Mouse (Mus musculus): ENCODE measurements around the gene Pou6f1. TPM values are rescaled to one million over a fixed set of nuclear protein-coding genes. Genes with fewer than 3 reads are reported as not detected.
"Not testable (repeated sequence)": the region's sequence is repeated elsewhere in the genome, so short reads cannot be mapped to it uniquely, and the experiment has no call there.

Pou6f1 gene
- polyA plus RNA-seq, 1 experiment from 2014 or later = 28.9 TPM

DNA sequence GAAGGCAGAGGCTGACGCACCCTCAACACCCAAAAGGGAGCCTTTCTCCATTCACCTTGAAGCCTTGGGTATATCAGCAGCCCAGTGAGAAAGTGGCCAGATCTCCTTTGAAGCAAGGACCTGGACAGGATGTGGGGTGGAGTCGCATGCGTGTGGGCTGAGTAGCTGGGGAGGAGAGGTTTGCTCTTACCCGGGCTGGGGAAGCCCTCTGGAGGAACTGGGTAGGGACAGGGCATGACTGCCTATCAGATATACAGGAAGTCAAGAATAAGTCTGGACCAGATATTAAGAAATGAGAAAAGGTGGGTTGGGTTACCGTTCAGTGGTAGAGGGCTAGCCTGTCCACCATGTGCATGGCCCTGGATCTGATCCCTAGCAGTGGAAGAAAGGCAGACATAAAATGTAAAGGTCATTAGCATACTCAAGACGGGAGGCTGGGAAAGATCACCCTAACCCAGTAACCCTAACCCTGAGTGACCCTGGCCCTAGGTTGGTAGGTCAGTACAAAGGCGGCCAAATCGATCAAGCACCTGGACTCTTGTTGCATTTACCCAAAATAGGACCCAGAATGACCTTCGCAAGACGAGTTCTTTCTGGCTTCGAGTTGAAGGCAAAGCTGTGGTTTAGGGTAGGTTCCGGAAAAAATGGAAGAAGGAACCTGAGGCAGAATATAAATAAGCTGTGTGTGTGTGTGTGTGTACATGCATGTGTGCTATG is 31.8 kb upstream of the Pou6f1 start:
- Histone ChIP-seq H3K36me3 (no peaks in the 10 kb centered on the region), H3K9me3 (replicated peaks) (no peaks in the 10 kb centered on the region), H3K4me1 (peaks cover 14% of the 10 kb centered on the region), H3K4me3 (no peak overlapping the region), H3K27me3 (peaks cover 43% of the 10 kb centered on the region), H3K9ac (no peak overlapping the region), H3K4me2 (replicated peaks) (no peak overlapping the region), H3K27ac (no peak overlapping the region)
- WGBS = 85% methylated on average over 12 of the region's 12 CpGs
- ATAC-seq (ENCODE audit: low FRiP score) = no peak

DNA sequence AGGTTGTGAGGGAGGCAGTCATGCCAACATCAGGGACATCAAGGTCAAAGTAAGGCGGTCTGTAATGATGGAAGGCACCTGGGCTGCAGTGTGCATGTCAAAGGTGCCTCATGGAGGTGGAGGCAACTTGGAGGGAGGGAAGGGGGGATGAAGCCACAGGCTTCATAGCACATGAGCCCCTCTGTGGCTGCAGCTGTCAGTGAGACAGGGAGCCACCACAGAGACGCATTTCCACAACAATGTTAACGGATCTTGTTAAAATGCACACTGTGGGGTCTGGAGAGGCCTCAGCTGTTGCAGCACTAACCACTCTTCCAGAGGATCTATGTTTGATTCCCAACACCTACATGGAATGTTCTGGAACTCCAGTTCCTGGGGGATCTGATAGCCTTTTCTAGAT is 30.3 kb upstream of the Pou6f1 start:
- Histone ChIP-seq H3K9ac (no peak overlapping the region), H3K36me3 (no peaks in the 10 kb centered on the region), H3K27ac (no peak overlapping the region), H3K4me1 (peaks cover 7% of the 10 kb centered on the region; the same call in 1 of the 2 replicates), H3K9me3 (replicated peaks) (no peaks in the 10 kb centered on the region), H3K4me3 (no peak overlapping the region), H3K4me2 (replicated peaks) (no peak overlapping the region), H3K27me3 (peaks cover 28% of the 10 kb centered on the region)
- ATAC-seq (ENCODE audit: low FRiP score) = no peak
- WGBS = 51% methylated on average over 3 of the region's 3 CpGs

DNA sequence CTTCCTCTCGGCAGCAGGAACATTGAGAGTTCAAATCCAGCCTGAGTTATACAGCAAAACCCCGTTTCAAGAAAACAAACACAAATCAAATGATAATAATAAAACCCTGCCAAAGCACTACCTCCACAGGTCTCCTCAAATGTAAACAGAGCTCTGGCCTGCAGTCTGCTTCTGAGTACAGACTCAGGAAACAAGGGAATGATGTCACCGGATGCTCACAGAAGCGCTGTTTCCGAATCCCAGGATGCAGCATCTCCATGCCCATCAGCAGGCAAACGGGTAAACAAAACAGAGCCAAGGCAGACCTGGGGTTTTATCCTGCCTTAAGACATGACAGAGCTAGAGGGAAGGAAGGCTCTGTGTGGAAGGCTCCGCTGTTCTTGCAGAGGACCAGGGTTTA is 29.0 kb upstream of the Pou6f1 start:
- Histone ChIP-seq H3K27me3 (peaks cover 18% of the 10 kb centered on the region), H3K9ac (no peak overlapping the region), H3K4me1 (peaks cover 7% of the 10 kb centered on the region; the same call in 1 of the 2 replicates), H3K36me3 (no peaks in the 10 kb centered on the region), H3K4me2 (replicated peaks) (no peak overlapping the region), H3K9me3 (replicated peaks) (no peaks in the 10 kb centered on the region), H3K4me3 (no peak overlapping the region), H3K27ac (no peak overlapping the region)
- no peak for ATAC-seq (ENCODE audit: low FRiP score)
- 47% methylated on average over 7 of the region's 7 CpGs for WGBS

DNA sequence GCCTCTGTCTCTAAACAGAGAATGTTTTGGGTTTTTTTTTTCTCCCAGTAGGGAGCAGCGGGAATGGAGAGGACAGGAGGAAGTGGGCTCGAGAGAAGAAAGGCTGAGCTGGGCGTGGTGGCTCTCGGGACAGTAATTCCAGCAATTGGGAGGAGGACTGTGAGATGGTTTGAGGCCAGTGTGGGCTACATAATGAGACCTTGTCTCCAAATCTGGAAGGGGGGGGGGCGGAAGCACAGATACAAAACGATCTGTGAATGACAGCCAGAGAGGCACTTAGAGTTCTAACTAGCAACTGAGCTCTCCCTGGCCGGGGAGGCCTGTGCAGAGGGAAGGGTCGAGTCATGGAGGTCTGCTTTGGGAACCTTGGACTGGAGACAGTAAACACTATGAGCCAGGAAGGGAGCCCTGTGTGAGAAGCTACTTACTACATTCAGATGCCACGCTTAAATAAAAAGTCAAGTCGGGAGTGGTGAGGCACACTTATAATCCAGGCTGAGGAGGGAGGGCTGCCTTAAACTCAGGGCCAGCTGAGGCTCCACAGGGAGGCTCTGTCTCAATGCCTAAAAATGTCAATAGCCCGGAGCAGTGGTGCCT is 28.1 kb upstream of the Pou6f1 start:
- Histone ChIP-seq H3K4me2 (replicated peaks) (no peak overlapping the region), H3K9me3 (replicated peaks) (no peaks in the 10 kb centered on the region), H3K27ac (no peak overlapping the region), H3K4me1 (peaks cover 7% of the 10 kb centered on the region; the same call in 1 of the 2 replicates), H3K9ac (no peak overlapping the region), H3K27me3 (peaks cover 11% of the 10 kb centered on the region; the same call in 1 of the 2 replicates), H3K36me3 (no peaks in the 10 kb centered on the region), H3K4me3 (no peak overlapping the region)
- WGBS = 3% methylated on average over 11 of the region's 11 CpGs
- ATAC-seq (ENCODE audit: low FRiP score) = no peak

DNA sequence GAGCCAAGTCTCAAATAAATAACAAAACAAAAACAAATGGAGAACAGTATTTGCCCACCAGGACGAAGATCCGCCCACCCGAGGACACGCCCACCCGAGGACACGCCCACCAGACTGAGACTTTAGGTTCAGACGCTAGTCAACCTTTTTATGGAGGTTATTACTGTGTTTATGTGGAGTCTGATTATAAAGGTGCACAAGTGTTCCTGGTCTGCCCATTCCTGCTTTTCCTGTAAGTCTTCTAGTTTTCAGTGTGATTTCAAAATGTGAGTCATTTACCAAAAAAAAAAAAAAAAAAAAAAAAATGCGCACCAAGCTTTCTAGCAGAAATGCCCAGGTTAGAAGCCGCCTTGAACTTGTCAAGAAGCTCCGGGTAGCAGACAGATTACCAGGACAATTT is 27.5 kb upstream of the Pou6f1 start:
- no peak overlapping the region for H3K27ac ChIP-seq
- no peak for ATAC-seq (ENCODE audit: low FRiP score)
- peaks cover 7% of the 10 kb centered on the region; the same call in 1 of the 2 replicates for H3K4me1 ChIP-seq
- no peaks in the 10 kb centered on the region for H3K36me3 ChIP-seq
- H3K9ac ChIP-seq = no peak overlapping the region
- H3K9me3 ChIP-seq (replicated peaks) = no peaks in the 10 kb centered on the region
- H3K27me3 ChIP-seq = peaks cover 6% of the 10 kb centered on the region; the same call in 1 of the 2 replicates
- 18% methylated on average over 10 of the region's 10 CpGs for WGBS
- no peak overlapping the region for H3K4me2 ChIP-seq (replicated peaks)
- no peak overlapping the region for H3K4me3 ChIP-seq

DNA sequence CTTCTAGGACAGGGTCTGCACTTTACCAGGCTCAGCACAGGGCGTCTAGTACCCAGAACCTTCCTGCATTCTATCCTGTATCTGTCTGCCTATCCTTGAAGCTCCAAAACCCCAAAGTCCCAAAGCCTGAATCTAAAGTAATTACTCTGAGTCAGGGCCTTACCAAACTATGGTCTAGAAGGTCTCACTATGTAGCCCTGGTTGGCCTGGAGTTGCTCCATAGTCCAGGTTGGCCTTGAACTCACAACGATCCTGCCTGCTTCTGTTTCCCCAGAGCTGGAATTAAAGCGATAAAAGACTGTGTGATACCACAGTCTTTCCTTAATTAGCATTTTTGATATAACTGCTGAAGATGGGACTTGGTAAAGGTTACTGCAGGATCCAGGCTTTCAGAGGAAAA is 24.7 kb upstream of the Pou6f1 start:
- Histone ChIP-seq H3K9me3 (replicated peaks) (no peaks in the 10 kb centered on the region), H3K4me1 (peaks cover 7% of the 10 kb centered on the region; the same call in 1 of the 2 replicates), H3K4me3 (no peak overlapping the region), H3K4me2 (replicated peaks) (no peak overlapping the region), H3K9ac (no peak overlapping the region), H3K36me3 (peaks cover 19% of the 10 kb centered on the region), H3K27me3 (peaks cover 6% of the 10 kb centered on the region; the same call in 1 of the 2 replicates), H3K27ac (no peak overlapping the region)
- ATAC-seq (ENCODE audit: low FRiP score) = no peak
- WGBS = 83% methylated on average over 3 of the region's 3 CpGs

DNA sequence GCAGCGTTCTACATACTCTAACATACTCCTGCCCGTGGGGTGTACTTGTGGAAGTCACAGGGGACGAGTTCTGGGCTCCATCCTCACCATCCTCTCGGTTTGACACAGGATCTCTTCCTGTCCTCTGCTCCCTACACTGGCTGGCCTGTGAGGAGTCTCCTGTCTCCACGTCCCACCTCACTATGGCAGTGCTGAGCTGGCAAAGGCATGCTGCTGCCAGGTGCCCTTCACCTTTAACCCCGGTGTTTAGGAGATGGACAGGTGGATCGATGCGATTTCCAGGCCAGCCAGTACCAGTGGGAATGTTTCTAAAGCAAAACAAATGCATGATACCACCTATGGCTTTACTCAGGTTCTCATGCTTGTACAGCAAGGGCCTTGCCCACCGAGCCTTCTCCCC is 24.0 kb upstream of the Pou6f1 start:
- Histone ChIP-seq H3K27ac (no peak overlapping the region), H3K36me3 (peaks cover 26% of the 10 kb centered on the region), H3K4me3 (no peak overlapping the region), H3K9me3 (replicated peaks) (no peaks in the 10 kb centered on the region), H3K9ac (no peak overlapping the region), H3K4me2 (replicated peaks) (no peak overlapping the region), H3K27me3 (peaks cover 3% of the 10 kb centered on the region; the same call in 1 of the 2 replicates), H3K4me1 (peaks cover 7% of the 10 kb centered on the region; the same call in 1 of the 2 replicates)
- 88% methylated on average over 9 of the region's 9 CpGs for WGBS
- ATAC-seq (ENCODE audit: low FRiP score) = no peak

DNA sequence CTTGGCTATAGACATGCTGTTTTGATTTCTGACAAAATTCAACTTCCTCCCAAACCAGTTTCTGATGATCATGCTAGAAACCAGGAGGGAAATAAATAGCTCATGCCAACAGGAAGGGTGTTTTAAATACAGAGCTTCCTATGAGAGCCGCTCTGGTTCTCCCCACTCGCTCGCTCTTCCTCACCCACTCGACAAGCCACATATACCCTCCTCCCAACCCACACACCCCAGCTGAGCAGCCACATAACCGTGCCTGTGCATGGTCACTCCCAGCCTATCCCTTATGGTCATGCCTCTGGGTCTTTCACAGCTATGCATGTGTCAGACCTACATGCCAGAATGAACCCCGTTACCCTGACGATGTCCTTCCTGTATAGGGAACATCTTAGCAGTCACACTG is 22.4 kb upstream of the Pou6f1 start:
- 88% methylated on average over 7 of the region's 7 CpGs for WGBS
- Histone ChIP-seq H3K4me1 (no peaks in the 10 kb centered on the region), H3K9me3 (replicated peaks) (no peaks in the 10 kb centered on the region), H3K27me3 (no peaks in the 10 kb centered on the region), H3K9ac (no peak overlapping the region), H3K27ac (no peak overlapping the region), H3K36me3 (peaks cover 36% of the 10 kb centered on the region), H3K4me3 (no peak overlapping the region), H3K4me2 (replicated peaks) (no peak overlapping the region)
- ATAC-seq (ENCODE audit: low FRiP score) = no peak

DNA sequence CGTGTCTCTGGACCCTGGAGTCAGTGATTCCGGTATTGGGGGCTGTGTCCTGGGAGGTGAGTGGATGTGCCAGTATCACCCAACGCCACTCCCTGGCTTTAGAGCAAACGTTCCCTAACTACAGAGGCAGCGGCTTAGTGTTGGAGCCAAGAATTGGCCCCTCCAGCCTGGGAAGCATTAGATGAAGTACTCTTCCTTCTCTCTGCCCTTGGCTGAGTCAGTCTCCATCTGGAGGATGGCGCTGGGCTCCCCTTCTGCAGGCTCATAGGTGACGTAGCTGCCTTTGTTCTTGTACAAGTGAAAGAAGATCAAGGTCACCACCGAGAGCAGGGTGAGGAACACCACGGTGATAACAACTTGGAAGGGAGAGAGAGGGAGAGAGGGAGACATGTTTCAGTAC is 21.9 kb upstream of the Pou6f1 start:
- H3K4me1 ChIP-seq; H3K27me3 ChIP-seq; H3K9me3 ChIP-seq (replicated peaks); ATAC-seq (ENCODE audit: low FRiP score); H3K4me2 ChIP-seq (replicated peaks); H3K27ac ChIP-seq; H3K4me3 ChIP-seq; H3K9ac ChIP-seq: not testable (repeated sequence)
- H3K36me3 ChIP-seq = peaks cover 36% of the 10 kb centered on the region
- 80% methylated on average over 9 of the region's 9 CpGs for WGBS

DNA sequence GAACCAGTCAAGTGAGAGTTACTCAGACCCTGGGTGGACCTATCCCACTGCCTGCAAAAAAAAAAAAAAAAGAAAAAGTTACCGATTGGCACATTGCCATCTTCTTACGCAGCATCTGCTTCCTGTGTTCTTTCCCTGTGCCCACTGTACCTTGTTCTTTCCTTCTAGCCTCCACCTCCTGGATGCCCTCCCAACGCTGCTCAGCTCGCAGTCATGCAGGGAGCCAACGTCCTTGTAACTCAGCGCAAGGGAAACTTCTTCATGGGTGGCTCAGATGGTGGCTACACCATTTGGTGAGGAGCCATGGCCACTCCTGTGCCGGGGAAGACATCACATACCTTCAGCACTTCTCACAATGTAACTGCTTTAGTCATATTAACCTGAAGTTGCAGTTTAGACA is 19.4 kb upstream of the Pou6f1 start:
- no peak overlapping the region for H3K27ac ChIP-seq
- no peak overlapping the region for H3K4me2 ChIP-seq (replicated peaks)
- peaks cover 14% of the 10 kb centered on the region for H3K4me1 ChIP-seq
- no peak overlapping the region for H3K4me3 ChIP-seq
- no peak for ATAC-seq (ENCODE audit: low FRiP score)
- peaks cover 36% of the 10 kb centered on the region for H3K36me3 ChIP-seq
- 90% methylated on average over 7 of the region's 7 CpGs for WGBS
- H3K27me3 ChIP-seq = no peaks in the 10 kb centered on the region
- no peak overlapping the region for H3K9ac ChIP-seq
- no peaks in the 10 kb centered on the region for H3K9me3 ChIP-seq (replicated peaks)

DNA sequence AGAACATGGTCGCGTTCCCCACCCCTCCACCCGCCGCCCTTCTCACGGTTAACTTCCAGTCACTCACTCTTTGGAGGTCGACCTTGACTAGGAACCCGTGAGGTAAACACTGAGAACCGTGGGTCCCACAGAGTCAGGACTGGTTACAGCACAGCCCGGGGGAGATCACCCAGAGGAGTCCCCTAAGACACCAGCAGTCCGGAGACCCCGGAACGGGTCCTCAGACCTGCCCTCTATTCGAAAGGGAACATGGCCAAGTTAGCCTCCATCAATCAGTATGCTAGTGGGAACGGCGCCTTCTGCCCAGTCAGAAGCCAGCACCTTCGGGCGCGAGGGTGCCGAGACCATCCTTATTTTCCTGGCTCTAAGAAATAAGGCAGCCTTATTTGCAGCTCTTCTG is 16.4 kb upstream of the Pou6f1 start:
- peak overlapping the region; percentile 88 for H3K4me2 ChIP-seq (replicated peaks)
- no peaks in the 10 kb centered on the region; the same call in 1 of the 2 replicates for H3K27me3 ChIP-seq
- H3K4me3 ChIP-seq = peak overlapping the region; percentile 86
- ATAC-seq (ENCODE audit: low FRiP score) = peak; percentile 21; the same call in 1 of the 2 replicates
- peaks cover 20% of the 10 kb centered on the region for H3K4me1 ChIP-seq
- peaks cover 33% of the 10 kb centered on the region for H3K36me3 ChIP-seq
- H3K9me3 ChIP-seq (replicated peaks) = no peaks in the 10 kb centered on the region
- H3K27ac ChIP-seq = peak overlapping the region; percentile 97
- peak overlapping the region; percentile 89 for H3K9ac ChIP-seq
- WGBS = under 1% methylated on average over 19 of the region's 19 CpGs

DNA sequence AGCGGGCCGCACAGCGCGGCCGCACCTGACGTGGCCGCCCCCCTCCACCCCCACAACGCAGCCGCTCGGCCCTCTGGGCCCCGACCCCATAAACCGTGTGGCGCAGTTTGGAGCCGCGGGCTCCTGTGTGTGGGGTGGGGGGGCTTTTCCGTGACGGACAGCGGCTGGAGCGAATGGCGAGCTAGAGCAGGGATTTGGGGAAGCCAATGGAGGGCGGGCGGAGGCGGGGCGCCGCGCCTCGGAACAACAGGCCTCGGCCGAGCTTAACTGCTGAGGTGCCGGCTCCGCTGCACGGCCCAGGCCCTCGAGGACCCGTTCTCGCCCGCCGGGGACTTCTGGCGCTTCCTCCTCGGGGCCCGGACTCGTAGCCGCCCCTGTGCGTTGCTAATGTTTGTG is 16.0 kb upstream of the Pou6f1 start:
- peak overlapping the region; percentile 86 for H3K4me3 ChIP-seq
- peak overlapping the region; percentile 89 for H3K9ac ChIP-seq
- peaks cover 31% of the 10 kb centered on the region for H3K36me3 ChIP-seq
- no peaks in the 10 kb centered on the region for H3K9me3 ChIP-seq (replicated peaks)
- peak; percentile 88 for ATAC-seq (ENCODE audit: low FRiP score)
- H3K4me1 ChIP-seq = peaks cover 20% of the 10 kb centered on the region
- WGBS = under 1% methylated on average over 41 of the region's 43 CpGs
- H3K27ac ChIP-seq = peak overlapping the region; percentile 97
- peak overlapping the region; percentile 88 for H3K4me2 ChIP-seq (replicated peaks)
- no peaks in the 10 kb centered on the region; the same call in 1 of the 2 replicates for H3K27me3 ChIP-seq

Data from hindbrain, embryonic 12.5 days (tissue).